In the genomic region with DNA sequence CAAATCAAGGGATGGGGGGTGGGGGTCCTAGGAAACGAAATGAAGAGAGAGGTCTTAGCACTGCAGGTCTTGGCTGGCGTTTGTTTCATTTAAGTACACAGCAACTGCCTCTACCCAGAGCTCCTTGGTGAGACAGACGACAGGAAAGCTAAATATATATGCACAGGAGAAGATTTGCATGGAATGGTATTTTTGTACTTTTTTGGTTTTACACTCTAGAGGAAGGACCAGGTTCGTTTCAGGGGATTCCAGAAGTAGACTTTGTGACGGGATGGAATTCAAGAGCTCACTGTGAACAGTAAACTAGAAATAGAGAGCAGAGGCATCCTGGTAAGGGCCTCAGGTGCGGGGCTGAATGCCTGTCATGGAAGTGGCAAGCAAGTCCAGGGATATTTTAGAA, we compare ENCODE assay signal across 28 mouse cellular contexts. TPM values are rescaled to one million over a fixed set of nuclear protein-coding genes. Genes with fewer than 3 reads are reported as not detected.
A peak's percentile ranks its signal among the peaks of the same experiment; 100 is the strongest.
DNase-seq lines count a peak whose midpoint lies in the region; ATAC-seq and TF ChIP-seq lines count a peak whose summit lies in the region.
"Had no signal": no experiment of that assay in that cellular context is flagged by ENCODE, and none has a peak within 500 bp of the region (broad histone marks: within the 10 kb centered on the region; RNA-seq: fewer than 3 reads in every experiment).

No protein-coding gene starts in this region.

- no peak for DNase-seq in frontal cortex, postnatal 14 days (ENCODE audit: low spot score in 2 of 2)
- DNase-seq in kidney, adult 2 months = no peak
- DNase-seq in kidney, adult 9 months = no peak
- no peak for DNase-seq in forebrain, embryonic 10.5 days (ENCODE audit: extremely low spot score, low spot score)
- DNase-seq: adrenal gland, adult 2 months; adrenal gland, postnatal 14 days; B cell, adult 2 months; cerebellum, adult 11 months; cerebellum, adult 2 months; cerebellum, adult 9-11 months; cerebellum, postnatal 25 days; gastrocnemius, postnatal 10 days; gastrocnemius, postnatal 36 days; heart, postnatal 10 days; heart, postnatal 36 days; kidney, adult 11 months had no signal

- no peaks in the 10 kb centered on the region; the same call in 1 of the 2 replicates for H3K36me3 ChIP-seq in kidney, adult 2 months (ENCODE audit: control insufficient read depth, insufficient read depth, low read length)
- no peaks in the 10 kb centered on the region for H3K36me3 ChIP-seq in intestine, postnatal 0 days (ENCODE audit: control insufficient read depth, insufficient read depth)
- H3K36me3 ChIP-seq in forebrain, embryonic 10.5 days (replicated peaks) = peaks cover 48% of the 10 kb centered on the region
- H3K36me3 ChIP-seq: heart, embryonic 15.5 days had no signal

- no peak overlapping the region for H3K4me2 ChIP-seq in intestine, postnatal 0 days (replicated peaks; ENCODE audit: low read depth)
- H3K4me2 ChIP-seq: forebrain, embryonic 13.5 days; heart, embryonic 12.5 days; heart, embryonic 15.5 days; hindbrain, embryonic 13.5 days had no signal

- no peak overlapping the region for H3K9ac ChIP-seq in intestine, postnatal 0 days (ENCODE audit: low read depth, low read length)
- H3K9ac ChIP-seq: forebrain, embryonic 13.5 days; heart, embryonic 12.5 days; heart, embryonic 15.5 days; hindbrain, embryonic 13.5 days had no signal

- no peak for TF ChIP-seq POLR2A in kidney, adult 2 months (IDR thresholded peaks at IDR 0.05; ENCODE audit: low read depth, low read length)

- peak; percentile 76 for ATAC-seq in frontal cortex, adult (ENCODE audit: low TSS enrichment)
- ATAC-seq in intestine, postnatal 0 days = no peak
- no peak for ATAC-seq in monocyte, adult 5-6 weeks (replicated peaks; ENCODE audit: insufficient number of reproducible peaks, low FRiP score, low TSS enrichment, poor library complexity, severe bottlenecking)
- ATAC-seq: forebrain, embryonic 13.5 days; forebrain, embryonic 16.5 days; hindbrain, embryonic 16.5 days had no signal

- no peaks in the 10 kb centered on the region for H3K9me3 ChIP-seq in intestine, postnatal 0 days (ENCODE audit: control insufficient read depth)
- H3K9me3 ChIP-seq in forebrain, embryonic 10.5 days = no peaks in the 10 kb centered on the region
- H3K9me3 ChIP-seq: forebrain, embryonic 13.5 days; heart, embryonic 12.5 days; heart, embryonic 15.5 days; hindbrain, embryonic 10.5 days; hindbrain, embryonic 13.5 days had no signal

- peaks cover 41% of the 10 kb centered on the region for H3K4me1 ChIP-seq in kidney, adult 2 months (ENCODE audit: control insufficient read depth, insufficient read depth, low read length)
- H3K4me1 ChIP-seq in intestine, postnatal 0 days (replicated peaks; ENCODE audit: control insufficient read depth, insufficient read depth, low read length) = peaks cover 9% of the 10 kb centered on the region; the same call in 1 of the 2 replicates
- peaks cover 20% of the 10 kb centered on the region for H3K4me1 ChIP-seq in forebrain, embryonic 10.5 days

- WGBS in kidney, adult 2 months = 71% methylated on average over 6 of the region's 6 CpGs
- WGBS in intestine, postnatal 0 days = 79% methylated on average over 6 of the region's 6 CpGs
- WGBS in forebrain, embryonic 10.5 days = 90% methylated on average over 6 of the region's 6 CpGs

- no peak overlapping the region for H3K4me3 ChIP-seq in kidney, adult 2 months (ENCODE audit: insufficient read depth, low read depth, low read length)
- H3K4me3 ChIP-seq in intestine, postnatal 0 days (ENCODE audit: low read depth, low read length) = no peak overlapping the region
- H3K4me3 ChIP-seq in forebrain, embryonic 10.5 days = no peak overlapping the region
- H3K4me3 ChIP-seq: erythroblast, embryonic 14.5 days; forebrain, embryonic 13.5 days; heart, embryonic 12.5 days; heart, embryonic 15.5 days; hindbrain, embryonic 10.5 days; hindbrain, embryonic 13.5 days had no signal

- no peaks in the 10 kb centered on the region for H3K27me3 ChIP-seq in kidney, adult 2 months (replicated peaks; ENCODE audit: control insufficient read depth, insufficient read depth, low read length)
- H3K27me3 ChIP-seq in intestine, postnatal 0 days (replicated peaks; ENCODE audit: control insufficient read depth, insufficient read depth, low read length) = no peaks in the 10 kb centered on the region
- H3K27me3 ChIP-seq in forebrain, embryonic 10.5 days (ENCODE audit: poor library complexity, severe bottlenecking) = no peaks in the 10 kb centered on the region
- H3K27me3 ChIP-seq: forebrain, embryonic 13.5 days; heart, embryonic 12.5 days; heart, embryonic 15.5 days; hindbrain, embryonic 13.5 days had no signal

- no peak for TF ChIP-seq CTCF in kidney, adult 2 months (conservative IDR thresholded peaks at IDR 0.05; ENCODE audit: insufficient read depth, insufficient read length, low read depth, low read length)
- TF ChIP-seq CTCF in intestine, postnatal 0 days (IDR thresholded peaks at IDR 0.05; ENCODE audit: low read depth) = no peak

- 0 out of 2 replicates have a peak overlapping the region, but pooled peaks have one; percentile 24 for H3K27ac ChIP-seq in kidney, adult 2 months (ENCODE audit: insufficient read depth, low read depth, low read length)
- H3K27ac ChIP-seq in intestine, postnatal 0 days (ENCODE audit: low read depth, low read length) = 0 out of 2 replicates have a peak overlapping the region, but pooled peaks have one; percentile 7
- no peak overlapping the region for H3K27ac ChIP-seq in forebrain, embryonic 10.5 days
- H3K27ac ChIP-seq: forebrain, embryonic 13.5 days; heart, embryonic 15.5 days; hindbrain, embryonic 10.5 days; hindbrain, embryonic 13.5 days had no signal

RNA-seq across cellular contexts. Expression of a gene that starts 7.0 kb away (rescaled TPM):
- polyA plus RNA-seq in kidney, adult 2 months (2012; rRNA removed) = 24.3 and 34.2 TPM in 2 replicates
- 26.7 and 28.0 TPM in 2 replicates for polyA plus RNA-seq in intestine, postnatal 0 days (2015; fragmentation: Nextera tagmentation; extraction: Ambion mirVana)
- total RNA-seq in monocyte, adult 5-6 weeks (2017) = 4.9 to 11.6 TPM (median 9.2 TPM) in 3 replicates
- 23.0 and 25.6 TPM in 2 replicates for polyA plus RNA-seq in forebrain, embryonic 10.5 days (2016; fragmentation: Nextera tagmentation; extraction: Ambion mirVana)
- total RNA-seq: MEL had no signal
- polyA plus RNA-seq: erythroblast, embryonic 14.5 days had no signal
